Mouse (Mus musculus): Measurements from ENCODE around the gene Ccdc40. TPM values are rescaled to one million over a fixed set of nuclear protein-coding genes. Genes with fewer than 3 reads are reported as not detected.

Ccdc40 gene
- polyA plus RNA-seq (2014; fragmentation: Illumina TruSeq; extraction: RNeasy Lipid Tissue Mini Kit (QIAGEN cat#74804); ENCODE audit: low read depth, low replicate concordance), result 7.2 TPM

DNA sequence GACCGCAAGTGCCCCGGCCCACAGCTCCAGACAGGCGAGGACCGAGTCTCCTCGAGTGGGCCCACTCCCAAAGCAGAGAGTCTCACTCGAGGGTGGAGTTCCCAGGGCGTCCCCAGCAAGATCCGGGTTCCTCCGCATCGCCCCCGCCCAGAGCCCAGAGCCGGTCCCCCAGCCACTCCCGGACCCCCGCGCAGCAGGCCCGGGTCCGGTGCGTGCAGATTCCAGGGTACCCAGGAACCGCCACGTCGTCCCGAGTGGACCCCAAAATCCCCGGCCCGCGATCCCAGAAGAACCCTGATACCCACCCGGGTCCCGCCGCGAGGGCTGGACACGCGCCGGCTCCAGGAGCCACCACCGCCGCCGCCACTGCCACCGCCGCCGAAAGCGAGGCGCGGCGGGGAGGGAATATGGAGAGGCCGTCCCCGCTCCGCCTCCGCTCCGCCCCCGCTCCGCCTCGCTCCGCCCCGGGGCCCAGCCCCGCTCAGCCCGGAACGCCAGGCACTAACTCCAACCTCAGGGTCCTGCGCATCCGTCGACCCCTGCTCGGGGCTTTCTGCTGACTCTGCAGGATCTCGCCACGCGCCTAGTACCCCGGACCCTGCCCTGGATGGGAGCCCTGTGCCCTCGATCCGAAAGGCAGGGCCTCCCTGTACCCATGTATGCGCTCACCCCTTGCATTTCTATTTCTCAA, at the start of gene Ccdc40, which contains the start of gene Tbc1d16:
Gene Ccdc40, plus strand, starts transcription at position 482 of the 691 bp plus-strand sequence.
Gene Tbc1d16, minus strand, starts transcription at position 409 of the 691 bp plus-strand sequence.

DNA sequence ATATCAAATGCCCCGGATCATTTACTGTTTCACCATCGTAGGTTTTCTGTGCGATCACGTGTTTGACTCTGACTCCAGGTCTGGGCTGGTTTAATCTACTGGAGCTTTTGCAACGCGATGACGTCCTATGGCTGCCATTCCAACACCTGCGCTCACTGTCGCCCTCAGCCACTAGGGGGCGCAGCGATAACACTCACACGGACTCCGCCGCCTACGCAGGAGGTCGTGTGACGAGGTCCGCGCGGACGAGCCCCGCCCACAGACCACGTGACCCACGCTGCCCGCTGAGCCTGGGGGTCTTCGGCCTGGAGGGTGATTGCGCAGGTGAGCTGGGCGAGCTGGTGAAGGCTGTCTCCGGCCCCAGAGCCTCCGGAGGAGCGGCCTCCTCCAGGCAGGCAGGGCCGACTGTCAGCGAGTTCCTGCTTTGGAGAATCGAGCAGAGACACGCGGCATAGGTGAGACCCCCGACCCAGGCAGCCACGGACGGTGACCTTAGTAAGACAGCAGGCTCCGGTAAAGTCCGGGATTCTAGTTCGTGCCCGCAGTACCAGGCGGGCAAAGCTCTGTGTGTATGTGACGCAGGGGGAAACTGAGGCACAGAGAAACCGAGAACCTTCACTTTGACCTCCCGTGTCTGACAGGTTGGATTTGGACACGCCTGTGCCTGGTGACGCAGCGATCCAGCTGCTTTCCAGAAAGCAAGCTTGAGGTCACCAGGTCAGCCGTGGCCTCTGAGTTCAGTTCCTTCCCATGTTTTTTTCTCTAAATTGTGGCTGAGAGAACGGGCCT, 39.6 kb downstream of the Ccdc40 start, which contains the start of gene Gaa:
Gene Gaa, plus strand, starts transcription at position 120 of the 789 bp plus-strand sequence.

GRCm38 (mm10) chr11:119299391-119300245, 71.2 kb downstream of the Ccdc40 start, which contains the start of gene Eif4a3:
Gene Eif4a3, minus strand, starts transcription at chr11:119300089.

GRCm38 (mm10) chr11:119307658-119307867, 79.2 kb downstream of the Ccdc40 start, which contains the start of gene Card14:
Gene Card14, plus strand, starts transcription at chr11:119307768.

Other genes starting within 250 kb of the Ccdc40 start
- gene Enpp7, start 240.4 kb upstream of the Ccdc40 start, polyA plus RNA-seq (2014; fragmentation: Illumina TruSeq; extraction: RNeasy Lipid Tissue Mini Kit (QIAGEN cat#74804); ENCODE audit: low read depth, low replicate concordance), result not detected
- 2.7 TPM for gene Cbx2, start 205.6 kb upstream of the Ccdc40 start, polyA plus RNA-seq (2014; fragmentation: Illumina TruSeq; extraction: RNeasy Lipid Tissue Mini Kit (QIAGEN cat#74804); ENCODE audit: low read depth, low replicate concordance)
- 6.0 TPM for gene Cbx8, start 187.6 kb upstream of the Ccdc40 start, polyA plus RNA-seq (2014; fragmentation: Illumina TruSeq; extraction: RNeasy Lipid Tissue Mini Kit (QIAGEN cat#74804); ENCODE audit: low read depth, low replicate concordance)
- 15.9 TPM for gene Cbx4, start 142.4 kb upstream of the Ccdc40 start, polyA plus RNA-seq (2014; fragmentation: Illumina TruSeq; extraction: RNeasy Lipid Tissue Mini Kit (QIAGEN cat#74804); ENCODE audit: low read depth, low replicate concordance)
- gene Tbc1d16, start 73 bp upstream of the Ccdc40 start, polyA plus RNA-seq (2014; fragmentation: Illumina TruSeq; extraction: RNeasy Lipid Tissue Mini Kit (QIAGEN cat#74804); ENCODE audit: low read depth, low replicate concordance), result 11.0 TPM
- 98.1 TPM for gene Gaa, start 39.3 kb downstream of the Ccdc40 start, polyA plus RNA-seq (2014; fragmentation: Illumina TruSeq; extraction: RNeasy Lipid Tissue Mini Kit (QIAGEN cat#74804); ENCODE audit: low read depth, low replicate concordance)
- gene Eif4a3, start 71.5 kb downstream of the Ccdc40 start, polyA plus RNA-seq (2014; fragmentation: Illumina TruSeq; extraction: RNeasy Lipid Tissue Mini Kit (QIAGEN cat#74804); ENCODE audit: low read depth, low replicate concordance), result 79.4 TPM
- gene Card14, start 79.2 kb downstream of the Ccdc40 start, polyA plus RNA-seq (2014; fragmentation: Illumina TruSeq; extraction: RNeasy Lipid Tissue Mini Kit (QIAGEN cat#74804); ENCODE audit: low read depth, low replicate concordance), result 2.5 TPM
- gene Sgsh, start 127.0 kb downstream of the Ccdc40 start, polyA plus RNA-seq (2014; fragmentation: Illumina TruSeq; extraction: RNeasy Lipid Tissue Mini Kit (QIAGEN cat#74804); ENCODE audit: low read depth, low replicate concordance), result 12.3 TPM
- gene Slc26a11, start 127.0 kb downstream of the Ccdc40 start, polyA plus RNA-seq (2014; fragmentation: Illumina TruSeq; extraction: RNeasy Lipid Tissue Mini Kit (QIAGEN cat#74804); ENCODE audit: low read depth, low replicate concordance), result 9.0 TPM
- 36.8 TPM for gene Rnf213, start 164.5 kb downstream of the Ccdc40 start, polyA plus RNA-seq (2014; fragmentation: Illumina TruSeq; extraction: RNeasy Lipid Tissue Mini Kit (QIAGEN cat#74804); ENCODE audit: low read depth, low replicate concordance)